Mouse (Mus musculus): Measurements from ENCODE around the gene Trim11.

DNA sequence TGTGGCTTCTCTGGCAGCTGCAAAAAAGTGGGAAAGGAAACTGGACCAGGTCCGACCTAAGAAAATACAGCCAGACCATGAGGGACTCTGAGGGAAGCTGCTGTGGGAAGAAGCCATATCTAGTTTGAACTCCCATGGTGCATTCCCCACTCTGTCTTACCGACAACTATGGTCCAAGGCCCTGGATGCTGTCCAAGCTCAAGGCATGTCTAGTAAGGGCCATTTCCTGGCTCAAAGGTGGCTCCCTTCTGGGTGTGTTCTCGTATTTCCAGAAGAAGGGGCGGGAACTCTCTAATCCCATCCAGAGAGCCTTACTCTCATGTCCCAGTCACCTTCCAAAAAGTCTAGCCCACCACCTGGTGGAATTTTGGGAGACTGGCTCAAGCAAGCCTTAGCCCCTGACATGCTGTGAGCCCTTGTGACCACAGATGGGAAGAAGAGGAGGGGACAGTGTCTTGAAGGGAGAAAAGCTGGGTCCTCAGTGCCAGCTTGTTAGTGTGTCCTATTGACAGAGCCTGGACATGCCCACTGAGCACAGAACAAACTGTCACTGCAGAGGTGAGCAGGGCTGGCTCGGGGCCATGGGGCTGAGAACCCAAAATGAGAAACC is 2.6 kb downstream of the Trim11 start:
- TF ChIP-seq CTCF (IDR thresholded peaks at IDR 0.05; ENCODE audit: borderline replicate concordance, insufficient read depth, low read length) (no peak), POLR2A (IDR thresholded peaks at IDR 0.05; ENCODE audit: low read depth, low read length) (no peak)

All from embryonic fibroblast, embryonic 13.5 days (primary cell).